7 mouse cellular contexts compared by ENCODE assay signal in genomic region chr11:46016061-46016460, GRCm38 (mm10). TPM values are rescaled to one million over a fixed set of nuclear protein-coding genes. Genes with fewer than 3 reads are reported as not detected.
DNase-seq lines count a peak whose midpoint lies in the region; ATAC-seq lines count a peak whose summit lies in the region.

No protein-coding gene starts in this region.

- ATAC-seq in forebrain, embryonic 16.5 days, result peak; percentile 50; the same call in 1 of the 2 replicates

- H3K36me3 ChIP-seq in forebrain, embryonic 16.5 days (ENCODE audit: control insufficient read depth, insufficient read depth), result no peaks in the 10 kb centered on the region

- H3K4me2 ChIP-seq in forebrain, embryonic 16.5 days (ENCODE audit: low read length), result no peak overlapping the region

- H3K4me3 ChIP-seq in forebrain, embryonic 16.5 days (replicated peaks; ENCODE audit: low read length), result no peak overlapping the region

- no peaks in the 10 kb centered on the region for H3K27me3 ChIP-seq in forebrain, embryonic 16.5 days (replicated peaks; ENCODE audit: control insufficient read depth, insufficient read depth, low read length)

- no peak overlapping the region for H3K9ac ChIP-seq in forebrain, embryonic 16.5 days (replicated peaks; ENCODE audit: low read depth, low read length)

- DNase-seq in A20 (ENCODE audit: low read depth, low spot score), result peak; percentile 54
- peak; percentile 15 to 43 for DNase-seq in CD8-positive naive resting alpha-beta T cell, adult 2 months (ENCODE audit: low read depth in 2 of 2, low spot score in 2 of 2)
- DNase-seq in c-Kit-positive CD71-negative TER-119-negative erythroid progenitor cells, embryonic 14.5 days (ENCODE audit: low read depth), result peak; percentile 34
- peak; percentile 74 for DNase-seq in kidney, postnatal 14 days
- peak; percentile 44 to 53 for DNase-seq in lung, adult 18-20 months
- peak; percentile 72 to 86 for DNase-seq in right cerebral cortex, postnatal 10 days (ENCODE audit: low spot score in 2 of 2)

- no peaks in the 10 kb centered on the region for H3K9me3 ChIP-seq in forebrain, embryonic 16.5 days (ENCODE audit: control insufficient read depth, low read length)

- no peaks in the 10 kb centered on the region for H3K4me1 ChIP-seq in forebrain, embryonic 16.5 days (replicated peaks; ENCODE audit: control insufficient read depth, insufficient read depth, low read length)

- WGBS in forebrain, embryonic 16.5 days, result 15% methylated on average over 6 of the region's 6 CpGs

- no peak overlapping the region for H3K27ac ChIP-seq in forebrain, embryonic 16.5 days (ENCODE audit: low read length)

RNA-seq across cellular contexts. Expression of gene Sox30, which starts 36.0 kb away (rescaled TPM):
- polyA plus RNA-seq in forebrain, embryonic 16.5 days (2015; fragmentation: Nextera tagmentation; extraction: Ambion mirVana), result not detected in 2 replicates

RNA-seq across cellular contexts. Expression of gene Gm12166, which starts 36.1 kb away (rescaled TPM):
- 4.1 and 5.0 TPM in 2 replicates for polyA plus RNA-seq in forebrain, embryonic 16.5 days (2015; fragmentation: Nextera tagmentation; extraction: Ambion mirVana)

RNA-seq across cellular contexts. Expression of gene Adam19, which starts 39.7 kb away (rescaled TPM):
- 9.7 and 10.8 TPM in 2 replicates for polyA plus RNA-seq in forebrain, embryonic 16.5 days (2015; fragmentation: Nextera tagmentation; extraction: Ambion mirVana)

Comparison
In these comparisons a context has a peak if more than half of its experiments do, and no peak if none do; other contexts are left out.
1. DNase-seq: peak in every context shown above with its lines; median percentile 79 in right cerebral cortex, postnatal 10 days; 74 in kidney, postnatal 14 days; 54 in A20; 48 in lung, adult 18-20 months; 34 in c-Kit-positive CD71-negative TER-119-negative erythroid progenitor cells, embryonic 14.5 days; 29 in CD8-positive naive resting alpha-beta T cell, adult 2 months.